Mouse (Mus musculus) CD4-positive, CD25-positive, alpha-beta regulatory T cell, adult 4 months (primary cell): ENCODE results near the gene Paqr4. TPM values are rescaled to one million over a fixed set of nuclear protein-coding genes. Genes with fewer than 3 reads are reported as not detected.

ENCODE experiments used
- ATAC-seq: one replicate; pipeline ENCODE4 v1.8.0; 2017
- polyA plus RNA-seq, 2 experiments: library from polyadenylated mRNA; unstranded; fragments of 100-300 nt; shearing (Covaris generic); gene quantifications; one replicate each; pipeline ENCODE4 v1.2.1; 2017

Paqr4 gene
- polyA plus RNA-seq, 2 experiments from 2014 or later = 2.0 to 2.5 TPM

DNA sequence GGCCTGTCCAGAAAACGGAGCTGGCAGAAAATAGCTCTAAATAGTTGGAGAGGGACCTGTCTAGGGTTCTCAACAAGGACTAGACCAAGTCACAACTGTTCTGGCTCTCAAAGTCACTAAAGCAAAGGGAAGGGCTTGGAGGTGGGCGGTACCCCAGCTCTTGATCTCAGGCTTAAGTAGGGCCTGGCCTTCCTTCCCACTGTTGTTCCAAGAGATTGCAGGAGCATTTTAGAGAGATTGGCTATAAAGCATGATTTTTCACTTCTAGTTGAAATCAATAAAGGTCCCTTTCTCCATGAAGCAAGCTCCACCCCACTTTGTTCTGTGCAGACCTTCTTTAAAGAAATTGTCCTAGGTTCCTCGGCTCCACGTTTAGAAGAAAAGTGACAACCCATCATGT lies 15.2 kb downstream of the Paqr4 start:
- ATAC-seq = no peak

DNA sequence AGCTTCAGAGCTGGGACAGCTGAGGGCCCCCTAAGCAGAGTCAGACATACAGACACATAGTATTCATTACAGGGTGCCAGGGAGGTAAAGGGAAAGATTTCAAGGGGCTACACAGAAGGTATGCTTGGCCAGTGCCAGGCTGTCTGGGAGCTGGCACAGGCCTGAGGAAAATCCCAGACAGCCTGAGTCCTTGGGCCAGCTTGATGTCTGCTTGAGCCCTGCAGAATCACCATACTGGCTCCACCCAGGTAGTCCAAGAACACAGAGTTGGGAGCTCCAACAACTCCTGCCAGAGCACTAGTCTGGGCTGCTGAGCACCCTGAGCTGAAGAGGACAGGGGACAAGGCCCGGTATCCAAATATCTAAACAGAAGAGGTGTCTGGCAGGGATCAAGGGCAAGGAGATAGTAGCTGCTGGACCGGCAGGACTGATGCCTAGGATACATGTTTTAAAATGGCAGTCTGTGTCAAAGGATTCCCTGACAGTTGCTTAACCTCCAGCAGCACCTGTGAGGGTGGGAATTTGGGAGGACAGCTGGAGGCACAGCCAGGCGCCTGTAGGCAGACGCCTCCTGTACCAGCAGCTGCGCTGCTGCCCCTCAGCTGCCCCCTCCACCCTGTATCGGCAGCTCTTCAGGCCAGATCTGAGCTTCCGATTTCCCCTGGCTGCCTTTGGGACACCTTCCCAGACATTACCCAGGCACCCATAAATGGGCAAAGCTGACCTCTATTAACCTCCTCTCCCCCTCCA lies 18.1 kb downstream of the Paqr4 start, which contains the start of gene 1520401A03Rik:
1520401A03Rik (minus strand) TSS at position 408 of the 750 bp plus-strand sequence.
- no peak for ATAC-seq

DNA sequence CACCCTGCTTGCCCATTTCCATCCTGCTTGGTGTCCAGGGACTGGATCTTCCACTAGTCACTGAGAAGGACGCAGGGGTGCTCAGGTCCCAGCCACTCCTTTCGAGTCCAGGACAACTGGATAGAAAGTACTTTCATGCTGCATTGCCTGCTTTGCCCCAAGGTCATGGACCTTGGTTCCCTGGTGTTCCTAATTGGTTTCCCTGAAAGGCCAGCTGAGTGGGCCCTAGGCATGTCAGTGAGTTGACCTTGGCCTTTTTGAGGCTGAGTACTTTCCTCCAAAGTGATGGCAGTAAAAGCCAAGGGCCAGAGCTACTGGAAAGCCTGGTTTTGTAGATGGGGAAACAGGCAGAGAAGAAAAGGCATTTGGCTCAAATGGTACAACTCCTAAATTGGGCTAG lies 18.8 kb downstream of the Paqr4 start:
- no peak for ATAC-seq

DNA sequence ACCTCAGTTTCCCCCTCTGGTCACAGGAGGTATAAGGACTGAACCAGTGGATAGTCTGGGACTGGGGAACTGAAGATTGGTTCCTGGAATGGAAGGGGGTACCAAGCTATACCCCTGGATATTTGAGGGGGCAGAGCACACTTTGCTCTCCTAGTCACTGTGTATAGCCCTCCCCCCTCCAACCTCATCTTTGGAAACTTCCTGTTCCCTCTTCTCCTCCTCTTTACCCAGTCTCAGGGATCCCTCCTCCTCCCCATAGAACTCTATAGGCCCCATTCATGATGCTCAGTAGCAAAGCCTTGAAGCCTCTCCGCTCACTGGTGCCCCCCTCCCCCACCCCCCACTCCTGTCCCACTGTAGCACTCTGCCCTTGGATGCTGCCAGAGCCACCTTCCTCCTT lies 21.2 kb downstream of the Paqr4 start:
- no peak for ATAC-seq

DNA sequence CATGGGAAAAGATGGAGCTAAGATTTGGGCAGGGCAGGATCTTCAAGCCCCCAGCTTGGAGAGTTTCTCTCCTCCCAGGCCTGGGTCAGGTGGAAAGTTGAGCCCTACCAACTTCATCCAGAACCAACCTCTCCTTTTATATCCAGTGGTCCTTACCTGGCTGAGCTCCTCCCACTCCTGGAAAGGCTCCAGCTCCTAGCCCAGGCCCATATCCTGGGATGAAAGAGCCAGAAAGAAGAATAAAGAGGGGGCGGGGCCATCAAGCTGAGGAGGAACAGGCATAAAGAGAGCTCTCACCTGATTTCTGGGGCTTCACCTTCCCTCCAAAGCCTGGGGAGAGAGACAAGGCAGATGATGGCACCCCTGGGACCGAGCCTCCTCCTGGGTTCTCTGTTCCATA lies 23.7 kb downstream of the Paqr4 start:
- ATAC-seq = no peak

DNA sequence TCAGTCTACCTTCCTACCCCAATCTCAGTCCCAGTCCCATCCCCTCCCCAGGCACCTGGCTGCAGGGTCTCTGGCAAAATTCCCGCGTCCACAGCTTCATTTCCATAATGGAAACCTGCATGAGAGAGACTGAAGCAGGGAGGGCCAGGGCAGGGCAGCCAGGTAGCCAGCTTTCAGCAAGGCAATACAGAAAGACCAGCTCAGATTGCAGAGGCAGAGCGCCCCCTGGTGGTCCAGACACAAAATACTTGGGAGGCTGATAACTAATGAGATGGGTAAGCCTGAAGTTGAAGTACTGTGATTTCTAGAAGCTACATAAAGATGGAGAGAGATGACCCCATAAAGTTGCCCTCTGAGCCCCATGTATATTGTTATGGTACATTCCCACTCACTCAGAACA lies 34.5 kb downstream of the Paqr4 start:
- peak; percentile 62 for ATAC-seq

DNA sequence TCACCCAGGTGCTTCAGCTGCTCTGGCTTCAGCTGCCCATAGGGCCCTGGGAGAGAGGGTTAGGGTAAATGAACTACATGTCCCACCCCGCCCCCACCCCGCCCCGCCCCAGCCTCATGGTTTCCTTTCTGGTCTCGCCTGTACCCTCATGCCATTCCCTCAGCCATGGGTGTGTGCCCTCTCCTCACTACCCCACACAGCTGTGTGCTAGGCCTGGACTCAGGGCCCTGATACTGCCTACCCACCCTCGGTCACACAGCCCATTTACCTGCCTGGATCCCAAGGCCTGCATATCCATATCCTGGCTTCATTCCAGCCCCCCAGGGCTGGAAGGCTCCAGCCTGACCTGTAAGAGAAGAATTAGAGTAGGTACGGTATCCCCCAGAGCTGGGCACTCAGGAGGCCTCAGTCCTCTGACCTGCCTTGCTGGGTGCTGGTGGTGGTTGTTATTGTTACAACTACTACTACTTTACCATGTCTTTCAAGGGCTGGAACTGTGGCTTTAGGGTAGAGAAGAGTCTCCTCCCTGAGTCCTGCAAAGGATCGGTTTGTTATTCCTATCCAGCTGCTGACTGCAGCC lies 35.1 kb downstream of the Paqr4 start:
- no peak for ATAC-seq

DNA sequence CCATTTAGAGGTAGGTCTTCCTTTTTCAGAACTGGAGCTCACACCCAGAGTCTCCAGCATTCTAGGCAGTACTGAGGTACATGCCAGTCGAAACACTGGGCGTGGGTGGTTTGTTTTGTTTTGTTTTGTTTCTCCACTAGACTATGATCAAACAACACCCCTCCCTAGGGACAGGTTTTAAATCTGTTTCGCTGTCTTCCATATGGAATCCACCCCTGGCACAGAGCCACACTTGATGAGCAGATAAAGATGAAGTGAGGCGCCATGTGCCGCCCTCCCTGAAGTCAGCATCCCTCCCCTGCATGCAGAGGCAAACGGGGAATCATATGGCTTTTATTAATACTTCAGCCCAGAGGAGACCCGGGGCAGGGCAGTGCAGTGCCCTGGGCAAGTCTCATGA lies 35.9 kb downstream of the Paqr4 start:
- no peak for ATAC-seq

DNA sequence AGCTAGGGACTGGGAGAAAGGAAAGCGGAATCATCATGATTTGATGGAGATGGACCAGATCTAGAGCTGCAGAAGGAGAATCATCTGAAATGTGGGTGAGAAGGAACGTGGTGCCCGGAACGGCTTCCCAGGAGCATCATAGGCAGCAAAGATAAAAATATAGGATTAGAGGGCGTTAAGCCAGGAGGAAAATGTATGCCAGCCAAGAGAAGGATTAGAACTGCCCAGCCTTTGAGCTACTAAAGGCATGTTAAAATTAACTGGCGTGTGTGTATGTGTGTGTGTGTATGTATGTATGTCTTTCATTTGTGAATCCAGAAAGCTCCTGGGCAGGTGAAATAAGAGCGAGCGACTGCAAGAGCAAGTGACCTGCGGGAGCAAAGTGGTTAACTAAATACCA lies 37.4 kb downstream of the Paqr4 start:
- no peak for ATAC-seq

DNA sequence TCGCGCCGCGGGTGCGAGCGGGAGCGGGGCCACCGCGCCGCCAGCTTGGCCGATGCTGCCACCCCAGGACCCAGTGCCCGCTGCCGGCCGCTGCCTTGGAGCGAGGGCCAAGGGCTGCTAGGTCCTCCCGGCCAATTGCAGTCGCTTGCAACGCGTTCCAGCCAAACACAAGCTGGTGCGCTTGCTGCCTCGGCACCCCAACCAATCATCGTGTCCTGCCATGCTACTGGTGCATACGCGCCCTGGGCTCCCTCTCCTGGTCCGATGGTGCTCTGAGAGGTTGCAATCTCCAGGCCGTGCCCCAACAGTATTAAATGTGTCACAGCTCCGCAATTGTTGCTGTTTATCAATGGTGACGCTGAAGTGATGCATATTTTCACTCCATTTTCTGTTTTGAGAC lies 40.6 kb downstream of the Paqr4 start:
- peak; percentile 98 for ATAC-seq

DNA sequence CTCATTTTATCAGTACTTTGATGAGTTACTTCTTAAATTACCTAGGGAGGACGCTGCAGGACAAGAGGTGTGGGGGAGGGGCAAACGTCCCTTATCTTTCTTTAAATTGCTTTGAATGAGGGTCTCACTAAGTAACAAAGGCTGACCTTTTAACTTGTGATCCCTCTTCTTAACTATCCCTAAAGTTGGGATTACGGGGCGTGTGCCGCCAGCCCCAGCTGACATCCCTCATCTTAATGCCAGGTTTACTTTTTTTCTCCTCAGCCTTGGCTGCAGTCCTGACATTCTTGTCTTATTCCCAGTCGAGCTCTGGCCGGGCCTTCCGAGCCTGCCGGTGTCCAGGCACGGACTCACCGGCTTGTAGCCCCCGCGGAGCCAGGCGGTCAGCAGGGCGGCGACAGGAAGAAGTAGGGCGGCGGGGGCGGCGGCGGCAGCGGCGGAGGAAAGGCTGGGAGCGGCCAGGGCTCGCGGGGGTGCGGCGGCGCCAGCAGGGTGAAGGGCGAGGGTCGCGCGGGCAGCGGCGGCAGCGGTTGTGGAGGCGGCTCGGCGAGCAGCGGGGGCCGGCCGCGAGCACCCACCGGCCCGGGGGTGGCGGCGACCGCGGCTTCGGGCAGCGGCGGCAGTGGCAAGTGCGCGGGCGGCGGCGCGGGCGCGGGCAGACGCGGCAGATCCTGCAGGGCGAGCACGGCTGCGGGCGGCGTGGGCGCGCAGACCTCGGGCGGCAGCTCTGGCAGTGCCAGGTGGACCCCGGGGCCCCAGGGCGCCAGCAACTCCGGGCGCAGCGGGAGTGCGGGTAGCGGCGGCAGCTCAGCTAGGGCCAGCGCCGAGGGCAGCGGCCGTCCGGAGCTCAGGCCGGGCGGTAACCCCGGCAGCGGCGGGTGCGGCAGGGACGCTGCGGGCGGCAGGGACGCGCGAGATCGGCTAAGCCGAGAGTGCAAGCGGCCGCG lies 41.3 kb downstream of the Paqr4 start:
- ATAC-seq = peak; percentile 39

DNA sequence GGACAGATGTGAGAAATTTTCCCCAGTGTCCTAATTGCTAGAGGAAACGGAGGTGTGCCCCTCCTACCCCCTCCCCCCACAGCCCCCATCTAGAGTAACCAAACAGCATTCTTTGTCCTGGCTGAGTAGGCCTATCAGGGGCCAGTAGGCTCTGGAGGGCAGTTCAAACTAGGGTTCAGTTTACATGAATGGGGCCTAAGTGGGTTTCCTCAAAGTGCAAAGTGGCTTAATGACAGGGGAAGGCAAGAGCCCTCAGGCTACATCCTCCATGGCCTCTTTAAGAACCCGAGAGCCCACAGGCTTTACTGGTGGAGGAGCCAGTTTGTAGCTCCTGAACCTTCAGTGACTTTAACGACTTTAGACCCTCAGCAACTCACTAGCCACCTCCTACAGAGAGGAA lies 44.9 kb downstream of the Paqr4 start:
- no peak for ATAC-seq

DNA sequence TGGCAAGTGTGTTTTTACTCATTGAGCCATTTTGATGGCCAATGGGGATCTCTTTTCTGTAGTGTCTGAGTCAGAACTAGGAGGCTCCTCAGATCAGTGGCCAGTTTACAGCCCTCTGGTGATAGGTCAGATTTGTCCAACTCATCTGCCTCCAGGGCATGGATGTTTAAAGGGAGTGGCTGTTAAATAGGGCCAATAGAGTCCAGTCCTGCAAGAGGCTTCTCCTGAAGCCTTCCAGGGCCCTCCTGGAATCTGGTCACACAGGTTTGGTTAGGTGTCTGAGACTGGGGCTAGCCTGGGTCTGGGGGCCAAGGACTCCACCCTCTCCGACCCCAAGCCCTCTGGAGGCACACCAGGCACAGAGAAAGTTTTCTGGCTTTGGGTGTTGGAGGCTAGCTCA lies 46.2 kb downstream of the Paqr4 start:
- no peak for ATAC-seq

Other genes with a start within 250 kb of the Paqr4 start
- 1 to 10 TPM; 3.4 to 4.3 TPM for gene Zfp213, start 176.6 kb downstream of the Paqr4 start, polyA plus RNA-seq
- under 1 TPM in 1 of 2 experiments, not detected in 1; 0.38 TPM for gene Zfp13, start 141.4 kb downstream of the Paqr4 start, polyA plus RNA-seq
- gene Zscan10, start 140.0 kb downstream of the Paqr4 start, polyA plus RNA-seq = 1 to 10 TPM; 2.2 to 2.9 TPM
- 1 to 10 TPM in 1 of 2 experiments, under 1 TPM in 1; 0.42 to 1.6 TPM for gene Mmp25, start 95.6 kb downstream of the Paqr4 start, polyA plus RNA-seq
- gene Bicdl2, start 80.4 kb downstream of the Paqr4 start, polyA plus RNA-seq = under 1 TPM; 0.22 to 0.66 TPM
- 10 to 100 TPM; 71.5 to 72.4 TPM for gene Hcfc1r1, start 67.3 kb downstream of the Paqr4 start, polyA plus RNA-seq
- 10 to 100 TPM; 26.1 to 43.6 TPM for gene Thoc6, start 67.0 kb downstream of the Paqr4 start, polyA plus RNA-seq
- 1 to 10 TPM; 5.3 to 6.2 TPM for gene Tnfrsf12a, start 63.4 kb downstream of the Paqr4 start, polyA plus RNA-seq
- gene Cldn6, start 61.6 kb downstream of the Paqr4 start, polyA plus RNA-seq = not detected
- not detected for gene Cldn9, start 56.8 kb downstream of the Paqr4 start, polyA plus RNA-seq
- under 1 TPM; 0.20 to 0.30 TPM for gene 1520401A03Rik, start 18.1 kb downstream of the Paqr4 start, polyA plus RNA-seq
- gene Pkmyt1, start 14.5 kb downstream of the Paqr4 start, polyA plus RNA-seq = 10 to 100 TPM; 10.5 to 13.7 TPM
- 1 to 10 TPM; 1.8 to 2.4 TPM for gene Kremen2, start 5.0 kb upstream of the Paqr4 start, polyA plus RNA-seq
- 10 to 100 TPM; 15.1 to 21.4 TPM for gene Flywch1, start 30.7 kb upstream of the Paqr4 start, polyA plus RNA-seq
- gene Flywch2, start 45.2 kb upstream of the Paqr4 start, polyA plus RNA-seq = 1 to 10 TPM; 3.4 to 3.5 TPM
- 100 to 1,000 TPM; 289 to 316 TPM for gene Srrm2, start 49.7 kb upstream of the Paqr4 start, polyA plus RNA-seq
- 100 to 1,000 TPM; 600 to 664 TPM for gene Elob, start 88.3 kb upstream of the Paqr4 start, polyA plus RNA-seq
- not detected for gene Prss33, start 95.2 kb upstream of the Paqr4 start, polyA plus RNA-seq
- not detected for gene Prss32, start 103.0 kb upstream of the Paqr4 start, polyA plus RNA-seq
- 1 to 10 TPM; 5.6 to 5.7 TPM for gene Prss41, start 103.3 kb upstream of the Paqr4 start, polyA plus RNA-seq
- gene Prss21, start 127.2 kb upstream of the Paqr4 start, polyA plus RNA-seq = not detected
- not detected for gene Dcpp1, start 140.0 kb upstream of the Paqr4 start, polyA plus RNA-seq
- gene Dcpp2, start 140.0 kb upstream of the Paqr4 start, polyA plus RNA-seq = not detected
- not detected for gene Dcpp3, start 176.6 kb upstream of the Paqr4 start, polyA plus RNA-seq
- not detected for gene Sbp, start 200.8 kb upstream of the Paqr4 start, polyA plus RNA-seq
- gene Sbpl, start 214.4 kb upstream of the Paqr4 start, polyA plus RNA-seq = not detected
- gene Prss30, start 239.7 kb upstream of the Paqr4 start, polyA plus RNA-seq = not detected